ENCODE assay signal across 18 mouse cellular contexts in the genomic region with DNA sequence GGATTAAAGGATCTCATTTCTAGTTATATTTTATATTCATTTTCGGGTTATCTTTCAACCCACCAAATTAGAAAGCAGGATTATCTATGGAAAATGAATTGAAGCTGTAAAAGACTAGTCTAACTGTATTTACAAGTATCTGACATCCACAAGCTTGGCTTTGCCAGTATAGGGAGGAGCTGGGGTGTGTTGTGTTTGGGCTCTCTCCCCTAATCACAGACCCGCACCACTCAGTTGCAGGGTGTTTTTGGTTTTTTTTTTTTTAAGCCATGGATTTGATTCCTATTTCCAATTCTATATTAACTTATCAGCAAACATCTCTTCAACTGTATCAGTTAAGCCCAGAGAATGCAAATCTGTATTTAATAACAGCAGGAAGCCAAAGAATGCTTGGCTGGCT. TPM values are rescaled to one million over a fixed set of nuclear protein-coding genes. Genes with fewer than 3 reads are reported as not detected.
DNase-seq lines count a peak whose midpoint lies in the region; ATAC-seq and TF ChIP-seq lines count a peak whose summit lies in the region.
"Had no signal": no experiment of that assay in that cellular context is flagged by ENCODE, and none has a peak within 500 bp of the region (broad histone marks: within the 10 kb centered on the region; RNA-seq: fewer than 3 reads in every experiment).

No protein-coding gene starts in this region.

- no peak for ATAC-seq in kidney, embryonic 16.5 days (ENCODE audit: low FRiP score, low TSS enrichment)
- no peak for ATAC-seq in hindbrain, postnatal 0 days
- ATAC-seq in midbrain, embryonic 14.5 days (ENCODE audit: low FRiP score, low TSS enrichment), result no peak
- no peak for ATAC-seq in neural tube, embryonic 15.5 days (ENCODE audit: low FRiP score)
- no peak for ATAC-seq in forebrain, embryonic 11.5 days (replicated peaks; ENCODE audit: low FRiP score)
- ATAC-seq: forebrain, embryonic 14.5 days; liver, postnatal 0 days had no signal

- no peak overlapping the region for H3K27ac ChIP-seq in kidney, embryonic 16.5 days (ENCODE audit: low read length)
- H3K27ac ChIP-seq in hindbrain, postnatal 0 days, result no peak overlapping the region
- H3K27ac ChIP-seq in midbrain, embryonic 14.5 days (replicated peaks; ENCODE audit: low read depth, low read length), result peak overlapping the region; percentile 39; the same call in 1 of the 2 replicates
- H3K27ac ChIP-seq in neural tube, embryonic 15.5 days (replicated peaks), result peak overlapping the region; percentile 54; the same call in 1 of the 2 replicates
- no peak overlapping the region for H3K27ac ChIP-seq in forebrain, embryonic 11.5 days (ENCODE audit: low read depth, low read length)
- H3K27ac ChIP-seq: heart, embryonic 10.5 days had no signal

- no peak for DNase-seq in kidney, postnatal 25 days
- DNase-seq in hindbrain, postnatal 0 days (ENCODE audit: low spot score), result no peak
- DNase-seq in midbrain, embryonic 14.5 days, result no peak
- DNase-seq in cerebellum, adult 18-20 months, result no peak
- no peak for DNase-seq in forebrain, embryonic 11.5 days (ENCODE audit: low spot score)
- DNase-seq: adrenal gland, adult 8-10 months; cerebellum, postnatal 10 days; gastrocnemius, postnatal 25 days; kidney, postnatal 14 days; left cerebral cortex, postnatal 4 days; liver; liver, postnatal 0 days; lung, postnatal 10 days had no signal

- WGBS in kidney, embryonic 16.5 days, result 28% methylated on average over 2 of the region's 2 CpGs
- 24% methylated on average over 2 of the region's 2 CpGs for WGBS in hindbrain, postnatal 0 days
- 15% methylated on average over 2 of the region's 2 CpGs for WGBS in midbrain, embryonic 14.5 days
- WGBS in neural tube, embryonic 15.5 days, result 12% methylated on average over 2 of the region's 2 CpGs
- WGBS in forebrain, embryonic 11.5 days, result 16% methylated on average over 2 of the region's 2 CpGs

- H3K36me3 ChIP-seq in kidney, embryonic 16.5 days (ENCODE audit: insufficient read depth, low read length), result no peaks in the 10 kb centered on the region
- H3K36me3 ChIP-seq in hindbrain, postnatal 0 days (ENCODE audit: insufficient read depth, low read length), result no peaks in the 10 kb centered on the region
- H3K36me3 ChIP-seq in midbrain, embryonic 14.5 days (ENCODE audit: control insufficient read depth, insufficient read depth, low read length), result peaks cover 21% of the 10 kb centered on the region
- no peaks in the 10 kb centered on the region for H3K36me3 ChIP-seq in neural tube, embryonic 15.5 days
- H3K36me3 ChIP-seq in forebrain, embryonic 11.5 days (ENCODE audit: control insufficient read depth, insufficient read depth, low read length), result no peaks in the 10 kb centered on the region
- H3K36me3 ChIP-seq: heart, embryonic 10.5 days had no signal

- H3K27me3 ChIP-seq in kidney, embryonic 16.5 days (ENCODE audit: insufficient read depth, low read length), result peaks cover 65% of the 10 kb centered on the region
- H3K27me3 ChIP-seq in hindbrain, postnatal 0 days (ENCODE audit: insufficient read depth, low read length), result peaks cover 32% of the 10 kb centered on the region
- peaks cover 48% of the 10 kb centered on the region for H3K27me3 ChIP-seq in midbrain, embryonic 14.5 days (ENCODE audit: control insufficient read depth, insufficient read depth, low read length)
- H3K27me3 ChIP-seq in neural tube, embryonic 15.5 days (replicated peaks), result peaks cover 64% of the 10 kb centered on the region
- H3K27me3 ChIP-seq in forebrain, embryonic 11.5 days (ENCODE audit: control insufficient read depth, insufficient read depth, low read length), result peaks cover 77% of the 10 kb centered on the region

- 0 out of 2 replicates have a peak overlapping the region, but pooled peaks have one; percentile 1 for H3K4me3 ChIP-seq in kidney, embryonic 16.5 days (ENCODE audit: low read length)
- peak overlapping the region; percentile 11 for H3K4me3 ChIP-seq in hindbrain, postnatal 0 days (ENCODE audit: low read length)
- H3K4me3 ChIP-seq in midbrain, embryonic 14.5 days (replicated peaks; ENCODE audit: low read depth, low read length), result peak overlapping the region; percentile 21
- peak overlapping the region; percentile 27 for H3K4me3 ChIP-seq in neural tube, embryonic 15.5 days (replicated peaks)
- no peak overlapping the region for H3K4me3 ChIP-seq in forebrain, embryonic 11.5 days (ENCODE audit: low read depth, low read length)
- H3K4me3 ChIP-seq: heart, embryonic 10.5 days had no signal

- H3K9me3 ChIP-seq in kidney, embryonic 16.5 days (ENCODE audit: low read length), result no peaks in the 10 kb centered on the region
- H3K9me3 ChIP-seq in hindbrain, postnatal 0 days (ENCODE audit: low read length), result no peaks in the 10 kb centered on the region
- no peaks in the 10 kb centered on the region for H3K9me3 ChIP-seq in midbrain, embryonic 14.5 days (ENCODE audit: control insufficient read depth, low read length)
- H3K9me3 ChIP-seq in neural tube, embryonic 15.5 days (replicated peaks), result no peaks in the 10 kb centered on the region
- H3K9me3 ChIP-seq in forebrain, embryonic 11.5 days (ENCODE audit: control insufficient read depth, low read length), result no peaks in the 10 kb centered on the region; the same call in 1 of the 2 replicates
- H3K9me3 ChIP-seq: heart, embryonic 10.5 days had no signal

- 0 out of 2 replicates have a peak overlapping the region, but pooled peaks have one; percentile 20 for H3K4me2 ChIP-seq in kidney, embryonic 16.5 days (replicated peaks; ENCODE audit: low read depth, low read length)
- H3K4me2 ChIP-seq in hindbrain, postnatal 0 days (ENCODE audit: low read depth, low read length), result peak overlapping the region; percentile 33
- peak overlapping the region; percentile 92 for H3K4me2 ChIP-seq in midbrain, embryonic 14.5 days (ENCODE audit: low read length)
- H3K4me2 ChIP-seq in neural tube, embryonic 15.5 days, result peak overlapping the region; percentile 77
- H3K4me2 ChIP-seq in forebrain, embryonic 11.5 days (ENCODE audit: low read depth, low read length, severe bottlenecking), result no peak overlapping the region

- no peak overlapping the region for H3K9ac ChIP-seq in kidney, embryonic 16.5 days (replicated peaks; ENCODE audit: low read length)
- H3K9ac ChIP-seq in hindbrain, postnatal 0 days (replicated peaks; ENCODE audit: low read length), result 0 out of 2 replicates have a peak overlapping the region, but pooled peaks have one; percentile 25
- peak overlapping the region; percentile 53; the same call in 1 of the 2 replicates for H3K9ac ChIP-seq in midbrain, embryonic 14.5 days (replicated peaks; ENCODE audit: low read length)
- H3K9ac ChIP-seq in neural tube, embryonic 15.5 days (replicated peaks), result 0 out of 2 replicates have a peak overlapping the region, but pooled peaks have one; percentile 20
- H3K9ac ChIP-seq in forebrain, embryonic 11.5 days (ENCODE audit: low read length), result no peak overlapping the region
- H3K9ac ChIP-seq: liver, postnatal 0 days had no signal

- TF ChIP-seq CTCF in hindbrain, postnatal 0 days (IDR thresholded peaks at IDR 0.05; ENCODE audit: low read depth), result no peak

- H3K4me1 ChIP-seq in kidney, embryonic 16.5 days (ENCODE audit: insufficient read depth, low read length), result peaks cover 18% of the 10 kb centered on the region
- H3K4me1 ChIP-seq in hindbrain, postnatal 0 days (ENCODE audit: insufficient read depth, low read length), result peaks cover 5% of the 10 kb centered on the region; the same call in 1 of the 2 replicates
- peaks cover 11% of the 10 kb centered on the region for H3K4me1 ChIP-seq in midbrain, embryonic 14.5 days (ENCODE audit: control insufficient read depth, insufficient read depth, low read length)
- peaks cover 15% of the 10 kb centered on the region for H3K4me1 ChIP-seq in neural tube, embryonic 15.5 days
- peaks cover 4% of the 10 kb centered on the region; the same call in 1 of the 2 replicates for H3K4me1 ChIP-seq in forebrain, embryonic 11.5 days (replicated peaks; ENCODE audit: control insufficient read depth, insufficient read depth, low read length)

RNA-seq across cellular contexts. Expression of a gene that starts 4.1 kb away (rescaled TPM):
- 60.0 and 62.3 TPM in 2 replicates for polyA plus RNA-seq in kidney, embryonic 16.5 days (2015; fragmentation: Nextera tagmentation; extraction: Ambion mirVana)
- total RNA-seq in hindbrain, postnatal 0 days (2014; rRNA removed), result 17.2 and 36.0 TPM in 2 replicates
- 42.7 and 44.4 TPM in 2 replicates for polyA plus RNA-seq in hindbrain, postnatal 0 days (2015; fragmentation: Nextera tagmentation; extraction: Ambion mirVana)
- polyA plus RNA-seq in midbrain, embryonic 14.5 days (2014; fragmentation: Nextera tagmentation; extraction: Ambion mirVana), result 41.6 and 46.3 TPM in 2 replicates
- 49.8 and 53.9 TPM in 2 replicates for polyA plus RNA-seq in neural tube, embryonic 15.5 days (2015; fragmentation: Nextera tagmentation; extraction: Ambion mirVana)
- polyA plus RNA-seq in forebrain, embryonic 11.5 days (2014; fragmentation: Nextera tagmentation; extraction: Ambion mirVana), result 53.6 and 54.8 TPM in 2 replicates

RNA-seq across cellular contexts. Expression of a gene that starts 7.9 kb away (rescaled TPM):
- polyA plus RNA-seq in kidney, embryonic 16.5 days (2015; fragmentation: Nextera tagmentation; extraction: Ambion mirVana), result 31.2 and 35.0 TPM in 2 replicates
- 49.7 and 52.0 TPM in 2 replicates for total RNA-seq in hindbrain, postnatal 0 days (2014; rRNA removed)
- 28.9 and 32.0 TPM in 2 replicates for polyA plus RNA-seq in hindbrain, postnatal 0 days (2015; fragmentation: Nextera tagmentation; extraction: Ambion mirVana)
- 49.8 and 53.0 TPM in 2 replicates for polyA plus RNA-seq in midbrain, embryonic 14.5 days (2014; fragmentation: Nextera tagmentation; extraction: Ambion mirVana)
- polyA plus RNA-seq in neural tube, embryonic 15.5 days (2015; fragmentation: Nextera tagmentation; extraction: Ambion mirVana), result 30.0 and 37.6 TPM in 2 replicates
- 9.4 and 10.9 TPM in 2 replicates for polyA plus RNA-seq in forebrain, embryonic 11.5 days (2014; fragmentation: Nextera tagmentation; extraction: Ambion mirVana)
- total RNA-seq: gastrocnemius, postnatal 25 days had no signal
- polyA plus RNA-seq: heart, postnatal 0 days had no signal

Comparison
In these comparisons a context has a peak if more than half of its experiments do, and no peak if none do; other contexts are left out.
1. H3K27ac ChIP-seq: peak in midbrain, embryonic 14.5 days (single experiment) and neural tube, embryonic 15.5 days (single experiment); none in kidney, embryonic 16.5 days (single experiment), hindbrain, postnatal 0 days (single experiment) and forebrain, embryonic 11.5 days (single experiment).
2. H3K9ac ChIP-seq: peak in hindbrain, postnatal 0 days (single experiment), midbrain, embryonic 14.5 days (single experiment) and neural tube, embryonic 15.5 days (single experiment); none in kidney, embryonic 16.5 days (single experiment) and forebrain, embryonic 11.5 days (single experiment).